Mouse (Mus musculus): ENCODE results near the gene Cyb561d2.

Cyb561d2 gene

GRCm38 (mm10) chr9:107522400-107522711, 19.6 kb downstream of the Cyb561d2 start:
- in situ Hi-C loops (cut with MboI; ENCODE audit: low sequenced_read_pairs), result no loop called here

DNA sequence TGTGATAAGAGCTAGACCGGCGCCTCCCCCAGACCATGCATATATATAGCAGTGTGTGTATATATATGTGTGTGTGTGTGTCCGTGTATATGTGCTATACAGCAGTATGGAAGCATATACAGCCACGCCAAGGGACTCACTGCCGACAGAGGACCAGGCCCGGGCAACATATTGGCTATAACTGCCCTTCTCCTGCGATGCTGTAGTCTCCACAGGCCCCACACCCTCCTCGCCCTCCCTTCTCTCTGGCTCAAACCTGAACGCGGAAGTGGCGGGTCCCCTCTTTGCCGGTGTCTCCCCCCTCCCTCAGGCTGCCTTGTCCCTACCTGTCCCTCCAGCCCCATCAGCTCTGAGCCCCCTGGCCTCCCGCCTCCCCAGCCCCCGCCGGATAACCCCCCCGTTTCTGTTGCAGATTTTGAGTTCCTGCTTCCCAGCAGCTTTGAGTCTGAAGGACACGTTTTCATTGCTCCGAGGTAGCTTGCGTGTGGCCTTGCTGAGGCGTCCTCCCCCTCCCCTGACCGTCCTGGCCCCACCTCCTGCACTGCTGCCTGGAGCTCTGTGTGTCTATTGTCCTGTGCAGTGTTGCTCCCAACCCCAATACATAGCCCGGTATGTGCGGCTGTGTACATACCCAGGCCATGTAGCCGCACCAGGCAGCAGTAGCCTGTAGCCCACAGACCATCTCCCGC, 20.1 kb downstream of the Cyb561d2 start:
- in situ Hi-C loops (cut with MboI; ENCODE audit: low sequenced_read_pairs), result no loop called here

DNA sequence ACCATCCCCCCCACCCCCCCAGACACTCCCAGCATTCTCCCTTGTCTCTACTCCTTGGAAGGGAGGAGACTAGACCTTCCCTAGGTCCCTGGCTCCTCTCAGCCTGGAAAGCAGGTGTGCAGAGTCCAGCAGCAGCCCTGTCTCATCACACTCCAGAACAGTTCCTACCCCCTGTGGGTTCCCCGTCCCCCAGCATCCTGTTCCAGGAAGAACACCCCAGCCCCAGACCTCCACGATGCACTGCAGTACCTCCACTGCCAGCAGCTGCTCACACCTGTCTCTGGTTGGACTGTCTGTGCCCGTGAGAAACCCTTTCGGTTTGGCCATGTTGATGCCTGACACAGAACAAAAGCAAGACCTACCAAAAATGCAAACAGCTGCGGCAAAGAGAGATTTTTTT, 20.8 kb downstream of the Cyb561d2 start:
- in situ Hi-C loops (cut with MboI; ENCODE audit: low sequenced_read_pairs), result no loop called here

DNA sequence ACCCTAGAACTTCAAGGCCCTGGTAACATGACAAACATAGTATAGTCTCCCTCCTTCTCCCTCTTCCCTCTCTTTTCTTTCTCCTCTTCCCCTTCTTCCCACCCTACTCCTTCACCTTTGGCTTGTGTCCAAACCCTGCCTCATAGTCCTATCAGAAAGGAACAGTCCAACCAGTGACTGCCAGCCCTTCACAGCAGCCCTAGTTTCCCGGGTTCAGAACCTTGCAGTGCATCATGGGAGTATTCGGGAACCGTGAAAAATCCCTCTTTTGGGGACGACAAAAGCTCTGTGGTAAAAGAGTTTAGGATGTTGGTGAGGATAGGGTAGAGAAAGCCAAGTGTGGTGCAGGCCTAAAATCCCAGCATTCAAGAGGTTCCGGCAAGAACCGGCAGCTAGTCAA, 21.7 kb downstream of the Cyb561d2 start:
- in situ Hi-C loops (cut with MboI; ENCODE audit: low sequenced_read_pairs), result no loop called here

GRCm38 (mm10) chr9:107514303-107514955, 27.6 kb downstream of the Cyb561d2 start:
- in situ Hi-C loops (cut with MboI; ENCODE audit: low sequenced_read_pairs), result no loop called here

GRCm38 (mm10) chr9:107512326-107512725, 29.7 kb downstream of the Cyb561d2 start:
- in situ Hi-C loops (cut with MboI; ENCODE audit: low sequenced_read_pairs), result no loop called here

GRCm38 (mm10) chr9:107511436-107511835, 30.6 kb downstream of the Cyb561d2 start:
- in situ Hi-C loops (cut with MboI; ENCODE audit: low sequenced_read_pairs), result no loop called here

DNA sequence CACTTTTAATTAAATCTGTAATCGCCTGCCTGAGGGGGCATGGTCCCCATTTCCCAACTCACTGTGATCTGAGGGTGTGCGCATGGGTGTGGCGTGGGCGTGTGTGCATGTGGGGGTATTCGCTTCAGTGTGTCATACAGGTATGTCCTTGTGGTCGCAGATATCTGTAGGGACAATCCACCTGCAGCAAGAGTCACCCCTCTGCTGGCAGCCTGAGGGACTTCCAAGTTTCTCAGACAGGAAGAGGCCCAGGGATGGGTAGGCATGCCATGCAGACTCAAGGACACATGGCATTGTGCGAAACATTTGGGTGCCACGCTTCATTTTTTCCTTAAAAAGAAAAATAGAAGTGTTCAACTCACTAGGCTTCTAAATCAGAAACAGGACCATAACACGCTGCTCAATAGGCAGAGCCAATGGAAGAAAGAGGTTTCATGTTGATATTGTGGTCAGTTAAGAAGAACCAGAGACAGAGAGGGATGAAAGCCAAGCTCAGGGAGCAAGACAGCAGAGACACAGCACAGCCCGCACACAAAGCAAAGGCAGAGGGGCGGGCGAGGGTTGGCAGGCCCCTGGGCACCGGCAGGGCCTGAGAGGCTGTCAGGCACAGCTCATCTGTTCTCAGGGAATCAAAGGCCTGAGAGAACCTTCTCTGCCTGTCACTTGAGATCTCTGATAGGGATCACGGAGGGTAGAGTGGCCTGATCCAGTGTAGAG, 31.5 kb downstream of the Cyb561d2 start:
- in situ Hi-C loops (cut with MboI; ENCODE audit: low sequenced_read_pairs), result no loop called here

- in situ Hi-C loops (cut with MboI; ENCODE audit: low sequenced_read_pairs), result no loop called here
These were observed 33.7 kb downstream of the Cyb561d2 start for GRCm38 (mm10) chr9:107508266-107508665.

- in situ Hi-C loops (cut with MboI; ENCODE audit: low sequenced_read_pairs), result no loop called here
These were observed 37.1 kb downstream of the Cyb561d2 start for GRCm38 (mm10) chr9:107504662-107505537.

DNA sequence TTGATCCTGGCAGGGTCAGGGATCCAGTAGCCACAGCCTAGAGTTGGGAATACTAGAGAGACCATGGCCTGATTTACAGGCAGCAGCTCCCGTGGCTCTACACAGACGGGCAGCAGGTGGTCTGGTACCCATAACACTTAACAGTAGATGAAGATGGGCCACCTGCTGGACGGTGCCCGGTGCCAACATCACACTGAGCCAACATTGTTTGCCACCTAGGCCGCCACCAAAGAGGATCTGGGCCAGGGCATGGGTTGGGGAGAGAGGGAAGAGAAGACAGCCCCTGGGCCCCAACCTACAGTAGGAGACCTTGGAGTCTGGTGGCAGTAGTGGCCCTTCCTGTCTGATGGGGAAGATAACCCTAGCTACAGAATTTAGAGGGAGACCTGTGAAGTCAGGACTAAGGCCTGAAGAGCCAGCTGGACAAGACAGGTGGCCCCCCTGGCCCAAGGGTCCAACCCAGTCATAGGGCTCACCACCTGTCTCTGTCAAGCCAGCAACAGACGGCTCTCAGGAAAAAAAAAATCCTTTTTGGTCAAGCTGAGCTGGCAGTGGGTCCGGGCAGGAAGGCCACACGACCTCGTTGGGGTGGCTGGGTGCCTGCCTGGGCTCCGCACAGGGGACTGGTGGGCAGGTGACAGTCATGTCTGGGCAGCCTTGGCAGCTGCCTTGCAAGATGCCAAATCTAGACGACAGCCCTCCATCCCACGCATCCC, 39.7 kb downstream of the Cyb561d2 start:
- in situ Hi-C loops (cut with MboI; ENCODE audit: low sequenced_read_pairs), result no loop called here

GRCm38 (mm10) chr9:107500708-107501286, 41.2 kb downstream of the Cyb561d2 start:
- in situ Hi-C loops (cut with MboI; ENCODE audit: low sequenced_read_pairs), result no loop called here

GRCm38 (mm10) chr9:107496359-107496758, 45.6 kb downstream of the Cyb561d2 start:
- in situ Hi-C loops (cut with MboI; ENCODE audit: low sequenced_read_pairs), result no loop called here

GRCm38 (mm10) chr9:107494238-107494637, 47.8 kb downstream of the Cyb561d2 start:
- in situ Hi-C loops (cut with MboI; ENCODE audit: low sequenced_read_pairs), result no loop called here

DNA sequence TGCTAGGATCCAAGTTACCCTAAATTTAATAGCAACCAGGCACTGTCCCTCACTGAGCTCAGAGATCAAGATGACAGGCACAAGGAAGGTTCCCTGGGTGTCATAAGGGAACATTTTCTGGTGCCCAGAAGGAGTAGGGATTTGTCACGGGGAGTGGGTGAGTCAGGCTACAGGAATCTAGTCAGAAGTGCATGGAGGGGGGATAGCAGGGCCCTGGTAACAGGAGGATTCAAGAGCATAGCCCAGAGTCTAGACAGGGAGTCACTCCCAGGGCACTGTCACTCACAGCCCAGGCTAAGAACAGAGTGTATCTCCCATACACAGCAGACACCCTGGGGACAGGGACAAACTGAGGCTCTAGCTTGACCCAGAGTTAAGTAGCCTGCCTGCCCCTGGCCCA, 48.5 kb downstream of the Cyb561d2 start:
- in situ Hi-C loops (cut with MboI; ENCODE audit: low sequenced_read_pairs), result no loop called here

DNA sequence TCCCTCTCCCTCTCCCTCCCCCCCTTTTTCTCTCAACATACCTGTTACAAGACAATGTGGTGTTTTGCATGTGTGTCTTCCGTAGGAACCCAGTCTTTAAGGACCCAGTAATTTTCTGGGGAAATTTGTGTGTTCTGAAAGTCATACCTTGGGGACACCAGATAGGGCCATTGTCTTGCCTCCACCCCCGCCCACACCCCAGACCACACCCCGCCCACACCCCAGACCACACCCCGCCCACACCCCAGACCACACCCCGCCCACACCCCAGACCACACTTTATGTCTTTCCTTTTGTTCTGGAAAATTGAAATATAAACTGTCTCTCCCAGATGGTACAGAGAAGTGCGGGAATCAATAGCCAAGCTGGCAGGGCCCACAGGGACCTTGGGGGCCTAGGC, 51.4 kb downstream of the Cyb561d2 start:
- in situ Hi-C loops (cut with MboI; ENCODE audit: low sequenced_read_pairs), result no loop called here

- in situ Hi-C loops (cut with MboI; ENCODE audit: low sequenced_read_pairs), result no loop called here
These were observed 51.8 kb downstream of the Cyb561d2 start for GRCm38 (mm10) chr9:107490146-107490545.
